Mouse (Mus musculus) liver, postnatal 0 days (tissue): ENCODE measurements at regions not wholly inside any gene's neighbourhood (a gene's known extent, or its start where the extent isn't known, plus 50 kb on each side); places are given as distances from the start of the nearest gene placed in this dataset.

Experiments
- ATAC-seq: fragments of 200-750 bp; cut with Nextera tagmentation; 2 replicates; pipeline ENCODE4 v1.8.0; 2017; ENCODE audit warnings: mild to moderate bottlenecking, moderate library complexity
- DNase-seq: peaks from one replicate; pipeline ENCODE4 v3.0.0-alpha.2; 2016
- H3K27ac ChIP-seq: fragments of 300-500 bp; sonication (generic); 2 replicates; pipeline ENCODE4 v1.5.1; 2014; ENCODE audit warnings: antibody characterized with exemption, moderate library complexity, mild to moderate bottlenecking, low read depth
- H3K27me3 ChIP-seq: fragments of 300-500 bp; sonication (generic); 2 replicates; pipeline ENCODE4 v1.6.1; 2014; ENCODE audit warnings: low read length, control low read depth, mixed read lengths; ENCODE audit not compliant: insufficient read depth
- H3K36me3 ChIP-seq: fragments of 300-500 bp; sonication (generic); replicated peaks from 2 replicates; pipeline ENCODE4 v1.6.1; 2014; ENCODE audit warnings: mild to moderate bottlenecking, control low read depth, low read length, moderate library complexity, mixed read lengths; ENCODE audit not compliant: insufficient read depth
- H3K4me1 ChIP-seq: fragments of 300-500 bp; sonication (generic); 2 replicates; pipeline ENCODE4 v1.6.1; 2014; ENCODE audit warnings: antibody characterized with exemption, mild to moderate bottlenecking, control low read depth; ENCODE audit not compliant: insufficient read depth
- H3K4me2 ChIP-seq: fragments of 300-500 bp; sonication (generic); 2 replicates; pipeline ENCODE4 v1.6.1; 2014; ENCODE audit warnings: low read depth, mild to moderate bottlenecking, low read length, moderate library complexity, mixed read lengths
- H3K4me3 ChIP-seq: fragments of 300-500 bp; sonication (generic); 2 replicates; pipeline ENCODE4 v1.5.1; 2014; ENCODE audit warnings: low read depth, low read length
- H3K9ac ChIP-seq: fragments of 300-500 bp; sonication (generic); replicated peaks from 2 replicates; pipeline ENCODE4 v1.6.1; 2014; ENCODE audit warnings: mild to moderate bottlenecking, moderate library complexity
- H3K9me3 ChIP-seq: fragments of 300-500 bp; sonication (generic); 2 replicates; pipeline ENCODE4 v1.6.1; 2016; ENCODE audit warnings: mild to moderate bottlenecking, control low read depth, low read length, mixed read lengths
- CTCF ChIP-seq: sonication (generic); IDR thresholded peaks from 2 replicates; pipeline ENCODE4 v1.5.1; 2016; ENCODE audit warnings: antibody characterized with exemption, low read depth
- EP300 ChIP-seq: IDR thresholded peaks from 2 replicates; pipeline ENCODE4 v1.6.1; 2016; ENCODE audit warnings: antibody characterized with exemption, low read depth, mild to moderate bottlenecking
- WGBS: fragments of 180-500 bp; shearing (Covaris S2); extraction: QIAGEN DNeasy Blood & Tissue Kit; methylation state at CpG from one replicate; pipeline ENCODE4 v1.1.7; 2014; ENCODE audit not compliant: insufficient replicate concordance; 5-methylcytosine and 5-hydroxymethylcytosine counted together

DNA sequence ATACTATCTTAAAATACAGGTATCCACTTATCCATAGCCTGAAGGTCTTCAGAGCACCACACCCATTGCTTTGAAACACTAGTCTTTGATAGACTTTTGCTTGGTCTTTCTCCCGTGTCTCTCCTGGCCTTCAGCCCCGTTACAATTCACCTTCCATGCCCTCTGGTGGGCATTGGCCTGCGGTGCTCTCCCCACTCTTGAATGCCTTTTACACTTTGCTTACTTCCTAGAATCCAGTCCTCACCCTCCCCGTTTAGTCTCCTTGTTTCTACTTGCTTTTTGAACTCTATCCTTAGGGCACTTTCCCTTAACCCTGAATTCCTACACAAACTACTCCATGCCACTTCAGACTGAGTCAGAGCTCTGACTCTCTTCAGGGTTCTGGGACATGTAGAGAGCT lies 156.6 kb downstream of the Barhl2 start:
- 0 out of 2 replicates have a peak, but pooled peaks have one; percentile 19 for TF ChIP-seq CTCF
- TF ChIP-seq EP300, result no peak
- H3K27me3 ChIP-seq, result no peaks in the 10 kb centered on the region
- 48% methylated on average over 4 of the region's 4 CpGs for WGBS
- no peak overlapping the region for H3K27ac ChIP-seq
- ATAC-seq (no peak), DNase-seq (no peak)
- H3K36me3 ChIP-seq, result no peaks in the 10 kb centered on the region
- no peak overlapping the region for H3K4me3 ChIP-seq
- no peak overlapping the region for H3K4me2 ChIP-seq
- no peak overlapping the region for H3K9ac ChIP-seq
- H3K9me3 ChIP-seq, result no peaks in the 10 kb centered on the region
- H3K4me1 ChIP-seq, result no peaks in the 10 kb centered on the region

DNA sequence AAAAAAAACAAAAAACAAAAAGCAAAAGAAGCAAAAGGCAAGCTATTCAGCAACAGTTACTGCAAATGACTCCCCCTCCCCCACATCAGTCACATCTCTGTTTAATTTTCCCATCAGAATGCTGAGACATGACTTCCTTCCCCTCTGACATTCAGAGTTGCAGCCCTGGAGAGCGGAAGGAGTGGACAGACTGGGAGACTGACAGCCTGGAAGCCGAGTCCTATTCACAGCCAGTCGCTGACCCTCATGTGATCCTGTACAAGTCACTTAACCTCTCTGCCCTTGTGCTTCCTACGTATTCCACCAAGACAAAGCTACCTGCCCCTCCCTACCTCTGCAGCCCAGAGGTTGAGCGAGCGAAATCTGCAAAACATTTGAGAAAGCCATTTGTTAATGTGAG lies 161.2 kb downstream of the Barhl2 start:
- TF ChIP-seq CTCF (no peak), EP300 (no peak)
- no peak overlapping the region for H3K9ac ChIP-seq
- ATAC-seq, result no peak
- no peak overlapping the region for H3K27ac ChIP-seq
- WGBS, result 36% methylated on average over 6 of the region's 6 CpGs
- H3K4me2 ChIP-seq, result no peak overlapping the region
- no peaks in the 10 kb centered on the region for H3K27me3 ChIP-seq
- H3K36me3 ChIP-seq, result no peaks in the 10 kb centered on the region
- DNase-seq, result no peak
- H3K4me1 ChIP-seq, result no peaks in the 10 kb centered on the region
- no peak overlapping the region for H3K4me3 ChIP-seq
- no peaks in the 10 kb centered on the region for H3K9me3 ChIP-seq

DNA sequence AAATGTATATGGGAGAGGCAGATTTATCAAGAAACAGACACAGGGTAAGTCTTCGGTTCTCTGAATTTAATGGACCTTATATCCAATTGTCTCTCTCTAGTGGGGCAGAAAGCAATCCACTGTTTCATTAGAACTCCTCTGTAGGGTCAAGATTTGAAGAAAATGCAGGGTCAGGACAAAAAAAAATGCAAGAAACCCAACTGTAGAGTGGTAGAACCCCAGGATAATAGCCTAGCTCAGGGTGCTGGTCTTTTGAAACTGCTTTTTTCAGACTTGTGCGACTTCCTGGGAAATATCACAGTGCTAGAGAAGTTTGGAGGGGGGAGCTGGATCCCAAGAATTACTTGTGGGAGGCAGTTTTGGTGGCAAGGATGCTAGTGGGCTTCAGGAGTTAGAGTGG lies 162.0 kb downstream of the Barhl2 start:
- WGBS, result 57% methylated on average over 2 of the region's 2 CpGs
- Histone ChIP-seq H3K36me3 (no peaks in the 10 kb centered on the region), H3K9me3 (no peaks in the 10 kb centered on the region), H3K4me2 (no peak overlapping the region), H3K4me1 (no peaks in the 10 kb centered on the region), H3K4me3 (no peak overlapping the region), H3K9ac (no peak overlapping the region), H3K27me3 (no peaks in the 10 kb centered on the region), H3K27ac (no peak overlapping the region)
- DNase-seq (no peak), ATAC-seq (no peak)
- TF ChIP-seq CTCF (no peak), EP300 (no peak)

DNA sequence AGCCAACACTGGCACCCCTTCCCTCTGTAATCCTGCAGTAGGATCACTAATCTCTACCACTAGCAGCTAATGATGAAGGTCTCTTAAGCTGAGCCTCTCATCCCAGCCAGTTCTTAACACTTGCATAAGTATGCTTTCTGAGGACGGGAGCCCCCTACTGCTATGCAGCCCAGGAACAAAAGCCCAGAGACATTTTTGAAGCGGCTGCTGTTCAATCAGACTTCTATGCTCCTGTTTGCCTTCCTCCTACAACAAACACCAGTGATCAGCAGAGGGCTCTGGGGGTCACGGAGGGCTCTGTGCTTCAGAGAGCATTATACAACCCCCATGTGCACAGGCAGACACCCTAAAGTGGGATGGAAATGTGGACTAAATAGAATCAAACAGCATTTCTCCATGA lies 162.4 kb downstream of the Barhl2 start:
- WGBS, result 25% methylated on average over 3 of the region's 3 CpGs
- ATAC-seq (no peak), DNase-seq (no peak)
- Histone ChIP-seq H3K4me2 (no peak overlapping the region), H3K9ac (no peak overlapping the region), H3K4me3 (no peak overlapping the region), H3K36me3 (no peaks in the 10 kb centered on the region), H3K4me1 (no peaks in the 10 kb centered on the region), H3K27ac (no peak overlapping the region), H3K27me3 (no peaks in the 10 kb centered on the region), H3K9me3 (no peaks in the 10 kb centered on the region)
- TF ChIP-seq CTCF (no peak), EP300 (no peak)

DNA sequence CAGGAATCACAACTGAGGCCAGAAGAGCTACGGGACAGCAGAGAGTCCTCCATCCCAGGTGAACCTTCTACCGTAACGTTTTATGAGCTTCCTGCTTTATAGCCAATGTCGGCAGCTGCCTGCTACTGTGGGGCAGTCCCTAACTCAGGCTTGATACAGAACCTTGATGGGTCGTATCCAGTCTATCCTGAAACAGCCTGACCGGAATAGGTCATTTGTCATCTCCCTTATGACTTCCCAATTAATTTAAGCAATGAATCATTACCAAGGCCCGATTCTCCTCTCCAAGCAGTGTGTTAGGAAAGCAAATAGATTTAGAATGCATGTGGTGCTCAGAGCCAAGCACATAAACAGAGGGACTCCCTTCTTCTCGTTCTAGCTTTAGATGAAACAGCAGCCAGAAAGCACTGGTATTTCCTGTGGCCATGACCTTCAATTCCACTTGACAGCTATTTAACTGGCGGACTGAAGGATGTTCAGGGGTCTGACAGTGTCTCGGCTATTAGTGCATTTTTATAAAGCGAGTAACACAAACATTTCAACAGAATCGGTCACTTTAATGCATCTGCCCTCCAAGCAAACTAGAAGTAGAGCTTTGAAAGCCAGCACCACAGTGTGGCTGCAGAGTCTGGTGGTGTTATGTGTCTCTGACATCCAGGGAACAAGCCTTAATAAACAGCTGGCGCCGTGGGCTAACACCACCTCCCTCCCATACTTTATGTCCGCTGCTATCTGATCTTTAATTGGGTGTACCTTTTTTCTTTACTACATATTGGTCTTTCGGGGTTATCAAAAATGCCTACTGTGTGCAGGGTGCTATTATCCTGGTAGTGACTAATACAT lies 165.4 kb downstream of the Barhl2 start:
- Histone ChIP-seq H3K4me3 (no peak overlapping the region), H3K4me1 (no peaks in the 10 kb centered on the region), H3K9ac (no peak overlapping the region), H3K4me2 (no peak overlapping the region), H3K9me3 (no peaks in the 10 kb centered on the region), H3K27me3 (no peaks in the 10 kb centered on the region), H3K27ac (no peak overlapping the region), H3K36me3 (no peaks in the 10 kb centered on the region)
- TF ChIP-seq CTCF, result no peak
- TF ChIP-seq EP300, result no peak
- ATAC-seq (no peak), DNase-seq (no peak)
- 58% methylated on average over 16 of the region's 16 CpGs for WGBS

DNA sequence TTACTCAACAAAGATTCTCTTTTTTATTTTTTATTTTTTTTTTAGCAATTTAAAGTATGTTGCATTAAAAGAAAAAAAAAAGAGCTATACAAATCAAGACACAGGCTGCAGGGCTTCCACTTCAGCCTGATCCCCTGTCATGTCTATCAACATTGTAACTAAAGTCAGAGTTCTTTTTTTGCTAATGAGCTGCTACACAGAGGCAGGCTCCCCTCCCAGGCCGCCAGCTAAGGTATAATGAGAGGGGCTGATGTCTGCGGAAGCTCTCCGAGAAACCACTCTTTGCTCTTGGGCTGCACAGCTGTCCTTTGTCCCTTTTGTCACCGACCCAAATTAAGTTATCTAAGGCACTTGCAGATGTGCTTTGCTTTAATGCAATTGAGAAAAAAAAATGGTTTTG lies 172.8 kb downstream of the Barhl2 start:
- Histone ChIP-seq H3K4me3 (no peak overlapping the region), H3K4me2 (no peak overlapping the region), H3K27ac (no peak overlapping the region), H3K9ac (no peak overlapping the region), H3K4me1 (no peaks in the 10 kb centered on the region), H3K9me3 (no peaks in the 10 kb centered on the region; the same call in 1 of the 2 replicates), H3K36me3 (no peaks in the 10 kb centered on the region), H3K27me3 (no peaks in the 10 kb centered on the region)
- TF ChIP-seq CTCF, result no peak
- no peak for TF ChIP-seq EP300
- 17% methylated on average over 4 of the region's 4 CpGs for WGBS
- DNase-seq, result no peak
- no peak for ATAC-seq
